Mouse (Mus musculus) WW6 (cell line): ENCODE data around the gene Igfbp4.
A peak's percentile ranks its signal among the peaks of the same experiment; 100 is the strongest.

Experiments used
- DNase-seq: peaks from one replicate; pipeline ENCODE4 v3.0.0-alpha.2; 2013; ENCODE audit warnings: low read depth, low spot score

Igfbp4 gene

GRCm38 (mm10) chr11:99041841-99042780 is 1.1 kb downstream of the Igfbp4 start:
- no peak for DNase-seq

GRCm38 (mm10) chr11:99042834-99043431 is 1.9 kb downstream of the Igfbp4 start:
- no peak for DNase-seq

- no peak for DNase-seq
Measured at GRCm38 (mm10) chr11:99043632-99044031, 2.6 kb downstream of the Igfbp4 start.

- DNase-seq: no peak
Measured at GRCm38 (mm10) chr11:99044306-99044705, 3.3 kb downstream of the Igfbp4 start.

GRCm38 (mm10) chr11:99045159-99045889 is 4.3 kb downstream of the Igfbp4 start:
- no peak for DNase-seq

- DNase-seq: no peak
Measured at GRCm38 (mm10) chr11:99047120-99047519, 6.1 kb downstream of the Igfbp4 start.

- DNase-seq: no peak
Measured at GRCm38 (mm10) chr11:99047643-99048042, 6.6 kb downstream of the Igfbp4 start.

GRCm38 (mm10) chr11:99055143-99055542 is 14.1 kb downstream of the Igfbp4 start:
- no peak for DNase-seq

- no peak for DNase-seq
Measured at GRCm38 (mm10) chr11:99055571-99056452, 14.8 kb downstream of the Igfbp4 start.

- DNase-seq: no peak
Measured at GRCm38 (mm10) chr11:99060435-99060834, 19.4 kb downstream of the Igfbp4 start.

- DNase-seq: no peak
Measured at GRCm38 (mm10) chr11:99062661-99063060, 21.6 kb downstream of the Igfbp4 start.

GRCm38 (mm10) chr11:99063406-99064131 is 22.5 kb downstream of the Igfbp4 start:
- no peak for DNase-seq

GRCm38 (mm10) chr11:99065353-99065752 is 24.3 kb downstream of the Igfbp4 start:
- DNase-seq: no peak

GRCm38 (mm10) chr11:99065979-99066378 is 24.9 kb downstream of the Igfbp4 start:
- DNase-seq: peak; percentile 85

- DNase-seq: no peak
Measured at GRCm38 (mm10) chr11:99067591-99067990, 26.5 kb downstream of the Igfbp4 start.

- DNase-seq: no peak
Measured at GRCm38 (mm10) chr11:99068455-99068854, 27.4 kb downstream of the Igfbp4 start.

GRCm38 (mm10) chr11:99071866-99072265 is 30.8 kb downstream of the Igfbp4 start:
- DNase-seq: no peak

- DNase-seq: no peak
Measured at GRCm38 (mm10) chr11:99073781-99074180, 32.7 kb downstream of the Igfbp4 start.

GRCm38 (mm10) chr11:99076744-99077319 is 35.8 kb downstream of the Igfbp4 start:
- DNase-seq: no peak

- DNase-seq: no peak
Measured at GRCm38 (mm10) chr11:99077869-99078268, 36.8 kb downstream of the Igfbp4 start.
